Mouse (Mus musculus) urinary bladder, postnatal 10 days (tissue): ENCODE measurements around the gene Terf2.

Source experiments
- DNase-seq: peaks from one replicate; pipeline ENCODE4 v3.0.0; 2022; ENCODE audit warnings: low spot score

The Terf2 gene

GRCm38 (mm10) chr8:107096366-107097036 is at the start of gene Terf2:
Terf2 (minus strand) TSS chr8:107096547.
- DNase-seq: peak; percentile 77

DNA sequence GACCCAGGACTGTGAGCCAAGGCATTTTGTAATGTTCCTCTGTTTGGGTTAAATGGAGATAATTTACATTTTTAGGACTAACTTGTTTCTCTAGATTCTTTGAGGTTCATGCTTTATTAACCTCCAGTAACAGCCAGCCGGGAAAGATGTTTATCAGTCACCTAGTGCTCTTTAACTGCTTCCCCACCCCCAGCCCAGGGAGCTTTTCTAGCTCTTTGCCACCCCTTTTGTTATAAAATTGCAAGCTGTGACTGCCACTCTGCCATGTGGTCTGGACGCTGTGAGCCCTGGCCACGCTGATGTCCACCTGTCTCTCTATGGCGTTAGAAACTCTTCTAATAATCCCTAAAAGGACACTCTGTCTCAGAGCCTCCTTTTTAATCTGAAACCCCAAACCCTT is 47.2 kb upstream of the Terf2 start:
- no peak for DNase-seq

DNA sequence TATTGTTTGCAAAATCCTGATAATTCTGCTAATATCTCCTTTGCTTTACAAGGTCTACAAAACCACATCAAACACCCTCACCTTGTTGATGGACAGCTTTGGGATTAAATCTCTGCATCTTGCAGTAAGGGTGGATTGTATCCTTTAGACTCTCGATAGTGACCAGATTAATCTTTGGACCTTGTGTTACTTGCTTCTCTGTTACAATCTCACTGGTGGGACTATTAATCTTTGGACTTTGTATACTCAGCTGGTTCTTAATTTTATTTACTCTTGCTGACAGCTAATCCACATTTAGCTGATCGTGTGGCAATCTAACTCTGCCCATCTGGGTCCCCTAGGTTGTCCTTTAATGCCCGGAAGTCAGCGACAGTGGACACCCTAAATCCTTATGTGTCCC is 46.2 kb upstream of the Terf2 start:
- DNase-seq: no peak

DNA sequence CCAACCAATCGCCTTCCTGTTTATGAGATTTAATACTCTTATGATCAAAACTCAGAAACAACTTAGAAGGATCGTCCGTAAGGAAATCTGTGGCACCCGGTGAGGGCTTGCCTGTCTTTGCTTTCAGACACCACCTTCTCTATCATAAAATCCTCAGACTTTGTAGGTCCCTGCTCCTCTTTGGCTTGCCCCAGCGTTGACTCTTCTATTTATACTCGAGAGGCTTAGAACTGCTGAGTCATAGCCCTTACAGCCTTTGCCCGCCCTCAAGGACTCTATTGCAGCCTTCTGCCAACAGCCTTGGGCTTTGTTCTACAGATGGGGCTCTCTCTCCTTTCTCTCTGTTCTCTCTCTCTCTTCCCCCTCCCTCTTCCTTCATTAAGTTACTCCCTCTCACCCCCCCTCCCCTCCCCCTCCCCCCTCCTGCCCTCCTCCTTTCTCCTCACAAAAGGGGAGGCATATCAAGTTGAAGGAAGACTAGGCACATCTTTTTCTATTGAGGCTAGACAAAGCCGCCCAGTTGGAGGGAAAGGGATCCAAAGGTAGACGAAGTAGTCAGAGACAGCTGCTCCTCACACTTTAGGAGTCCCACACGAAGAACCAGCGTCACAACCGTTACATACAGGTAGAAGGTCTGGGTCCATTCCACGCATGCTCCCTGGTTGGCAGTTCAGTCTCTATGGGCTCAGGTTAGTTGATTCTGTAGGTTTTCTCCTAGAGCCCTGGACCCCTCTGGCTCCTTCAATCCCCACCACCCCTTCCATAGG is 43.5 kb upstream of the Terf2 start:
- no peak for DNase-seq

DNA sequence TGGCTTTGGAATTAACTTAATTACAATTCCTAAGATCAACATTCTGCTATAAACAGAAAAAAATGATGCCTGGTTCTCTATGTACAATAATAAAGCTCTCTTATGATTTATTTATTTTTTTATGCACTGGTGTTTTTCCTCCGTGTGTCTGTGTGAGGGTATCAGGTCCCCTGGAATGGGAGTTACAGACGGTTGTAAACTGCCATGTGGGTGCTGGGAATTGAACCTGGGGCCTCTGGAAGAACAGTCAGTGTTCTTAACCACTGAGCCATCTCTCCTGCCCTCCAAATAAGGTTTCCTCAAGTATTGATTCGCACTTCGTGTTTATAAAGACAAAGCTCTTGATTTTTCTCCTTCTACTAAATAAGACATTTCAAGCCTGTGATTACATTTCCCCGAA is 42.0 kb upstream of the Terf2 start:
- DNase-seq: no peak

DNA sequence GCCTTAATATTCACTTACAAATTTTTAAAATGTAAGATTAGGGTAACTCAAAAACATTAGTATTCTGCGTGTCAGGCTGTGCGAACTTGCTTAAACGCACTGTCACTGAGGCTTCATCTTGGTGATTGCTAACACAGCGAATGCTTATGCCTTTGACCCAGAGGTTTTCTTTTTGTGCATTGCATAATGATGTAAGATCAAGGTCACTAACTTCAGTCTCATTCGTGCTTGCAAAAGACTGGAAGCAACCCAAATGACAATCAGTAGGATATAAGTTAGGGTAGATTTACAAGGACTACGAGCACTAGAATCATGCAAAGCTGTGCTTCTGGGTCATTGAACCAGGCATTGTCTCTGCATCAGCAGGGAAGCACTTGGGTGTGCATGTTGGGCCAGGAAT is 41.2 kb upstream of the Terf2 start:
- no peak for DNase-seq

DNA sequence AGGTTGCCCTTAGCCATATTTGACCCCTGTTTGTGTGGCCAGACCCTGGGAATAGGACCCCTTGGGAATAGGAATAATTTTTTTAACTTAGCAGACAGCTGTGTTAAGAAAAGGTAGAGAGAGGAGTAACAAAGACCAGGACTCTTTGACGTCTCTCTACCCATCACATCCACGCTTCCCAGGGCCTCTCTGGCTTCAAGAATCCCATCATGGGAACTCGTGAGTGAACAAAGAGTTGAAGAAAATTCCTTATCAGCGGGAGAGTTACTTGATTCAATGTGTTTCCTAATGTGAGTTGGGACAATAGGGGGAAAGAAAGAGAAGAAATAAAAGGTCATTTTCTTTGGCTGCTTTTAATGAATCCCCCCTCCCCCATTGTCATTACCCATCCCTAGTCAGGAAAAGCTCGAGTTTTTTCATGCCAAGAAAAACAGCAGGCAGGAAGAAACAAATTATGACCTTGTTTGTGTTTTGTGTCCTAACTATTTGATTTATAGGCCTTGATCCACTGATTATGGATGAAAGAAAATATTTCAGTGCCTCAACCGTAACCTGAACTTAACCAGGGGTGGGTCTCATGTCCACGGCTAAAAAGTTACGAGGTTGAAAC is 39.8 kb upstream of the Terf2 start:
- DNase-seq: no peak

DNA sequence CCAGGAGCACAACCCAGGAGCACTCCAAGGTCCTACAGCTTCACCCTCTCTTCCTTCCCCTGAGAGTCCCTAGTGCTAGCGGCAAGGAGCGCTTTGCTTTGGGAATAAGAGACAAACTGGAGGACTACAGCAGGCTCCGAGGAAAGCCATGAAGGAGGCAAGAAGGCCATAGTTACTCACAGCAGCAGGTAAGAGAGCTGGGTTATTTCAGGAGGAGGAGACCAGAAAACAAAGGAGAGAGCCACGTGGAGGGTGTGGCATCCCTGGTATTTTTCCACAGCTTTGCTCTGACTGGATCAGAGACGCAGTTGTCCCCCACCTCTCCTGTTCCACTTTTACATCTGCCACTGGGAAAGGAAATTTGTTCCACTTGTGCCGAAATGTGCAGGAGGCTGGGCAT is 37.5 kb upstream of the Terf2 start:
- no peak for DNase-seq

GRCm38 (mm10) chr8:107132581-107133491 is 36.5 kb upstream of the Terf2 start:
- no peak for DNase-seq

- no peak for DNase-seq
Measured at GRCm38 (mm10) chr8:107130028-107130427, 33.7 kb upstream of the Terf2 start.

DNA sequence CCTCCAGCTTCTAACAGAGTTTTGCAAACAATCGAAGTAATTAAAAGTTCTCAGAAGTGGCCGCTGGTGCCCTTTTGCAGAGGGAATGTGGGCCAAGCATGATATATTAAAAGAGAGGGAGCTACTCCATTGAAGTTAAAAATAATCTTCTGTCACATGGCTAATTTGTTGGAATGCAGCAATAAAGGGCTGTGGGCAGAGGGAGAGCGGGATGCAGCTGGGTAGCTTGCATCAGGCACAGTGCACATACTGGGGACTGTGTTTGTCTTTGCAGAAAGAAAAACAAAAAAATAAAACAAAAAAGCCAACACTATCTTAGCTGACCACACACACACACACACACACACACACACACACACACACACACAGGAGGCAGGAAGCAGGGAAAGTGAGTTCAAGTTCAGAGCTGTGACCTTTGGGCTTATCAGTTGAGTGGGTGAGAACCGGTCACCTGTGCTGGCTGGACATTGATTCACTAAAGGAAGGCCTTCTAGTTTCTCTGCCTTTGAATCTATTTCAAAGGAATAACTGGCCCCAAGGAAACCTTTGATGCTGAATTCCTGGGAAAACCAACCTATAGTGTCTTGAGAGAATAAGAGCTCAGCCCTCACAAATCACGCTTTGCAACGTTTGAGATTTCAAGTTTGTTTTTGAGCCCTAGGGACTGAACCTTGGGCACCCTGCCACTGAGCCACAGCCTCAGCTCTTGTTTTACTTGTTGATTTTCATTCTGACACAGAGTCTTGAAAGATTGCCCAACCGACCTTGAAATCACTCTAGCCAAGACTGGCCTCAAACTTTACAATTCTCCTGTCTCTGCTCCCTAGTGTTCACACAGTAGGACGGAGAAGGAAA is 33.1 kb upstream of the Terf2 start:
- no peak for DNase-seq

- DNase-seq: no peak
Measured at GRCm38 (mm10) chr8:107124343-107124742, 28.0 kb upstream of the Terf2 start.

- DNase-seq: no peak
Measured at GRCm38 (mm10) chr8:107123063-107123614, 26.8 kb upstream of the Terf2 start.

- no peak for DNase-seq
Measured at GRCm38 (mm10) chr8:107121681-107122291, 25.4 kb upstream of the Terf2 start.

- DNase-seq: no peak
Measured at GRCm38 (mm10) chr8:107120806-107121205, 24.5 kb upstream of the Terf2 start.

DNA sequence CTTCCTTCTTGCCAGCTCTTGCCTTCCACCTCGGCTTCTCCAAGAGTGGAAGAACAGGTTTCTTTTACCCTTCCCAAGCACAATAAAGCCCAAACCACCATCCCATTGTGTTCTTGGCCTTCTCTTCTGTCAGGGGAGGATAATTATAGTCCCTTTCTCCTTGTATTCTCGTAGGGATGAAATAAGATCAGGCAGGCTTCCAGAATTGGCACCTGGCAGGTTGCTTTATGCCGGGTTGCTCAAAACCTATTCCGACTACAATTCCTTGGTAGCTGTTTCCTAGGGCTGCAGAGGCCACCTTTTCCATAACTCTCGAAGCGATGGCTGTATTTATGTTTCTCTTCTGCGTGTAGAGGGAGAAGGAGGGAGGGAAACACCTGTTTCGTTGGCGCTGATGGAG is 23.1 kb upstream of the Terf2 start:
- DNase-seq: no peak

DNA sequence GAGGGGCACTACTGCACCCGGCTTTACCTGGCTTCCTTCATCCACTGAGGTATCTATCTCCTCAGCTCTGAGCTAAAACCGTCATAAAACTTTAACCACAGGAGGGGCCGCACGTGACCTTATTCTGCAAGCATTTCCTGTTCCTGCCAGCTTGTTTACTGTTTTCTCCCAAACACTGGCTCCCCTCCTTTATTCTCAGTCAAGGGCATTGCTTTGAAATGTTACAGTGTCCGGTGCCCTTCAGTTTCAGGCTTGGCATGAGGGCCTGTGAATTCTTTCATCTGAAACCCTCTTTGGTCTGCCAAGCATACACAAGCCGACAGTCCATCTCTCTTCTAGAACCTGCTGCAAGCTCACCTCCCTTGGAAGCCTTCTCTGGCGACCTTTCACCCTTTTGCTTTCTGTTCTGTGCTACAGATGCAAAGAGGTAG is 22.5 kb upstream of the Terf2 start:
- no peak for DNase-seq

- no peak for DNase-seq
Measured at GRCm38 (mm10) chr8:107117019-107117418, 20.7 kb upstream of the Terf2 start.

- DNase-seq: no peak
Measured at GRCm38 (mm10) chr8:107116023-107116422, 19.7 kb upstream of the Terf2 start.

- DNase-seq: no peak
Measured at GRCm38 (mm10) chr8:107115008-107115320, 18.6 kb upstream of the Terf2 start.
